Mouse (Mus musculus) heart, embryonic 11.5 days (tissue): ENCODE results near the gene Ddc. TPM values are rescaled to one million over a fixed set of nuclear protein-coding genes. Genes with fewer than 3 reads are reported as not detected.
A peak's percentile ranks its signal among the peaks of the same experiment; 100 is the strongest.

Experiments
- ATAC-seq: fragments of 200-750 bp; cut with Nextera tagmentation; replicated peaks from 2 replicates; pipeline ENCODE4 v1.8.0; 2017; ENCODE audit warnings: moderate library complexity; ENCODE audit not compliant: insufficient number of reproducible peaks, low FRiP score, low TSS enrichment
- H3K27ac ChIP-seq: fragments of 300-500 bp; sonication (generic); 2 replicates; pipeline ENCODE4 v1.5.1; 2014; ENCODE audit warnings: mild to moderate bottlenecking, low read depth, low read length
- H3K27me3 ChIP-seq: fragments of 300-500 bp; sonication (generic); 2 replicates; pipeline ENCODE4 v1.6.1; 2014; ENCODE audit warnings: mild to moderate bottlenecking, low read length, mixed read lengths; ENCODE audit not compliant: control insufficient read depth, insufficient read depth
- H3K36me3 ChIP-seq: fragments of 300-500 bp; sonication (generic); 2 replicates; pipeline ENCODE4 v1.6.1; 2014; ENCODE audit warnings: mild to moderate bottlenecking, low read length, moderate library complexity, mixed read lengths; ENCODE audit not compliant: control insufficient read depth, insufficient read depth
- H3K4me1 ChIP-seq: fragments of 300-500 bp; sonication (generic); 2 replicates; pipeline ENCODE4 v1.6.1; 2014; ENCODE audit warnings: low read length; ENCODE audit not compliant: control insufficient read depth, insufficient read depth
- H3K4me2 ChIP-seq: fragments of 300-500 bp; sonication (generic); 2 replicates; pipeline ENCODE4 v1.6.1; 2014; ENCODE audit warnings: mild to moderate bottlenecking, moderate library complexity
- H3K4me3 ChIP-seq: fragments of 300-500 bp; sonication (generic); 2 replicates; pipeline ENCODE4 v1.5.1; 2014; ENCODE audit warnings: low read depth, low read length
- H3K9ac ChIP-seq: fragments of 300-500 bp; sonication (generic); 2 replicates; pipeline ENCODE4 v1.6.1; 2014; ENCODE audit warnings: mild to moderate bottlenecking, low read depth, low read length, moderate library complexity
- H3K9me3 ChIP-seq: fragments of 300-500 bp; sonication (generic); replicated peaks from 2 replicates; pipeline ENCODE4 v1.6.1; 2016; ENCODE audit warnings: low read length; ENCODE audit not compliant: control insufficient read depth
- WGBS: fragments of 180-500 bp; shearing (Covaris S2); extraction: QIAGEN DNeasy Blood & Tissue Kit; methylation state at CpG from one replicate; pipeline ENCODE4 v1.1.7; 2014; ENCODE audit not compliant: insufficient replicate concordance; 5-methylcytosine and 5-hydroxymethylcytosine counted together
- polyA plus RNA-seq: library from polyadenylated mRNA; unstranded; fragments of >200 nt; fragmentation: Nextera tagmentation; extraction: Ambion mirVana; gene quantifications from 2 replicates; pipeline ENCODE4 v1.2.1, GENCODE M21; 2014

The Ddc gene
- polyA plus RNA-seq, 1 experiment from 2014 or later, result 39.7 TPM

GRCm38 (mm10) chr11:11831526-11831925 is 66.4 kb downstream of the Ddc start:
- H3K9ac ChIP-seq, result peak overlapping the region; percentile 63; the same call in 1 of the 2 replicates
- no peaks in the 10 kb centered on the region for H3K36me3 ChIP-seq
- no peak overlapping the region for H3K4me3 ChIP-seq
- H3K4me1 ChIP-seq, result peaks cover 60% of the 10 kb centered on the region
- no peaks in the 10 kb centered on the region for H3K9me3 ChIP-seq
- no peak for ATAC-seq
- WGBS, result 14% methylated on average over 6 of the region's 6 CpGs
- peak overlapping the region; percentile 6; the same call in 1 of the 2 replicates for H3K4me2 ChIP-seq
- no peaks in the 10 kb centered on the region for H3K27me3 ChIP-seq
- peak overlapping the region; percentile 97 for H3K27ac ChIP-seq

DNA sequence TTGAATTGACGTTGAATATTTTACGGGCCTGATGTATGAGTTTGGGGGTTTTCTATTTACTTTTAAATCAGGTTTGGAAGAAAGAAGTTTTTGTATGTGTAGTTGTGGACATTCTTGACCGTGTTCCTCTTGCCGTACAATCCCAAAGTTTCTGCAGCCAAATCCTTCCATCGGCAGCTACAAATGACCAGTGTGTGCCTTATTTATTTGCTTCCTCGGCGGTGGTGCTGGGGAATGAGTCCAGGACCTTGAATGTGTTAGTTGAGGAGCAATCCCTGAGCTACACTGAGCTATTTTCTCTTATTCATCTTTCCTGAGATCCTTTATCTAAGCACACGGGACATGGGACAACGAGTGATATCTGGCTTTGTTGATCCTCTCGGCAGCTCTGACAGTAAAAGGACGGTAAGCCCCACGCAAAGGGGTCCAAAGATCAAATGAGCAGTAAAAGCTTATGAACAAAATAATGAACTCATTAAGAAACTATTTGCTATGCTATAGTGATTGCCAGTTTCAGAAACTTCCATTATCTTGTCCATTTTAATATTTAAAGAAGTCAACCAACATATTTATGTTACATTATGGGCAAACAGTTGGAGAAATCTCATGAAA is 67.0 kb downstream of the Ddc start:
- peaks cover 55% of the 10 kb centered on the region for H3K4me1 ChIP-seq
- no peak overlapping the region for H3K4me3 ChIP-seq
- H3K9ac ChIP-seq, result peak overlapping the region; percentile 58; the same call in 1 of the 2 replicates
- peak overlapping the region; percentile 5; the same call in 1 of the 2 replicates for H3K4me2 ChIP-seq
- H3K36me3 ChIP-seq, result no peaks in the 10 kb centered on the region
- WGBS, result 30% methylated on average over 12 of the region's 12 CpGs
- H3K27ac ChIP-seq, result peak overlapping the region; percentile 88
- no peaks in the 10 kb centered on the region for H3K9me3 ChIP-seq
- no peaks in the 10 kb centered on the region for H3K27me3 ChIP-seq
- ATAC-seq, result no peak

DNA sequence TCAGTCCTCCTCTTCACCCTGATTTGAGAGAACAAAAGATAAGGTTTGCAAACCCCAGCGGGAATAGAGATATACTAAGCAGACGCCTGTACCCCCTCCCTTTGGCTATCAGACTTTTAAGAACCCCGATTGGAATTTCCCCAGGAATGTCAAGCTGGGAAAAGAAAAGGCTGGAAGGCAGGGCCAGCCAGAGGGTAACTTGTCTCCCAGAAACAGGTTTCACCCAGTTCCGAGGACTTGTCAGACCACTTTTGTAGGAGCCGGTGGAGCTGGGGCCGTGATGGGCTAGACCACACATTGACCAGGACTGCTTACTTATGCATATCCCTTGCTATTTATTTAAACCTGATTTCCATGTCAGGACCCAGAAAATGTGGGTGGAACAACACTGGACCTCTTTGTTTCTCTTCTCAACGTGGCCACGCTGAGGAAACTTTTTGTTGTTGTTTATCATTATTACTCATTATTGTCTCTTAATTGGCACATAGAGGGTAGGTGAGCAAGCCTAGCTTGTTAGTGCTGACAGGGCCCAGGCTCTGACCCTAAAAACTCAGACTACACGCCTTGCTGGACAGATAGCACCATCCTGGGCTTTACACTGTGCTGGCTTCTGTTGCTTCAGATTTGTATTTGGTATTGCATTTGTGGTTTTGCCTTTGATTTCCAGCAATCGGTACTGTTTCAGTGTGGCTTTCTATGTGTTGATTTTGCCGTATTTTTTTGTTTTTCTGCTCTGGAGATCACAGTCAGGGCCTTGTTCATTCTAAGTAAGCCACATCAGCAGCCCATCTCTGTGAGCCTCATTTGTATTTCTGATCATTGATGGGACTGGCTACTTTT is 68.6 kb downstream of the Ddc start:
- ATAC-seq, result no peak
- Histone ChIP-seq H3K36me3 (no peaks in the 10 kb centered on the region), H3K9ac (peak overlapping the region; percentile 59; the same call in 1 of the 2 replicates), H3K4me2 (no peak overlapping the region), H3K4me1 (peaks cover 63% of the 10 kb centered on the region), H3K27ac (peak overlapping the region; percentile 88), H3K27me3 (no peaks in the 10 kb centered on the region), H3K4me3 (no peak overlapping the region), H3K9me3 (no peaks in the 10 kb centered on the region)
- WGBS, result 14% methylated on average over 11 of the region's 11 CpGs

- ATAC-seq, result peak; percentile 35; the same call in 1 of the 2 replicates
Measured at GRCm38 (mm10) chr11:11828761-11829160, 69.2 kb downstream of the Ddc start.

GRCm38 (mm10) chr11:11828251-11828650 is 69.7 kb downstream of the Ddc start:
- H3K9me3 ChIP-seq, result no peaks in the 10 kb centered on the region
- ATAC-seq, result no peak
- peak overlapping the region; percentile 88 for H3K27ac ChIP-seq
- no peaks in the 10 kb centered on the region for H3K27me3 ChIP-seq
- no peak overlapping the region for H3K4me3 ChIP-seq
- WGBS, result 39% methylated on average over 5 of the region's 5 CpGs
- no peaks in the 10 kb centered on the region for H3K36me3 ChIP-seq
- H3K4me1 ChIP-seq, result peaks cover 72% of the 10 kb centered on the region
- 0 out of 2 replicates have a peak overlapping the region, but pooled peaks have one; percentile 11 for H3K4me2 ChIP-seq
- H3K9ac ChIP-seq, result peak overlapping the region; percentile 44; the same call in 1 of the 2 replicates

More at GRCm38 (mm10) chr11:11828761-11829160, 69.2 kb downstream of the Ddc start:
- Histone ChIP-seq H3K36me3 (no peaks in the 10 kb centered on the region), H3K9me3 (no peaks in the 10 kb centered on the region), H3K4me3 (no peak overlapping the region), H3K27me3 (no peaks in the 10 kb centered on the region), H3K4me2 (0 out of 2 replicates have a peak overlapping the region, but pooled peaks have one; percentile 9), H3K27ac (peak overlapping the region; percentile 88), H3K4me1 (peaks cover 69% of the 10 kb centered on the region), H3K9ac (peak overlapping the region; percentile 29; the same call in 1 of the 2 replicates)
- 10% methylated on average over 6 of the region's 6 CpGs for WGBS

GRCm38 (mm10) chr11:11826475-11826874 is 71.5 kb downstream of the Ddc start:
- H3K27ac ChIP-seq, result no peak overlapping the region; the same call in 1 of the 2 replicates
- H3K9me3 ChIP-seq, result no peaks in the 10 kb centered on the region
- no peak overlapping the region for H3K9ac ChIP-seq
- no peaks in the 10 kb centered on the region for H3K36me3 ChIP-seq
- no peak overlapping the region for H3K4me3 ChIP-seq
- H3K27me3 ChIP-seq, result no peaks in the 10 kb centered on the region
- peaks cover 70% of the 10 kb centered on the region for H3K4me1 ChIP-seq
- ATAC-seq, result no peak
- no peak overlapping the region for H3K4me2 ChIP-seq

DNA sequence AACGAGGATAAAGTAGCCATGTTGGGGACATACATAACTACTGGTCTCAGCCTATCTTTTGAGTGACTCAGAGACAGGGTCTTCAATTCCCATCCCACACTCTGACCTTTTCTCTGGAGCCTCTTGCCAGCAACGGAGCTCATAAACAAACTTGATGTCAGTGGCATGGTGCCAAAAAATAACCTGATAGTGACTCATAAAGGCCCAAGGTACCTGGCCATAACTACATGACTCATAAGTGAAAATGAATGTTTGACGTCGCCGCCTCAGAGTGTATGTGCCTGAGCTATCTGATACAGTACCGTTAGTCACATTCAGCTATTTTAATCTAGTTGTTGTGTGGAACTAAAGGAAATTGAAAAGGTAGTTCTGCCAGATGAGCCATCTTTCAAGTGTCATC is 72.3 kb downstream of the Ddc start:
- peaks cover 72% of the 10 kb centered on the region for H3K4me1 ChIP-seq
- H3K27me3 ChIP-seq, result no peaks in the 10 kb centered on the region
- no peak overlapping the region for H3K4me2 ChIP-seq
- no peaks in the 10 kb centered on the region for H3K9me3 ChIP-seq
- H3K9ac ChIP-seq, result no peak overlapping the region
- H3K27ac ChIP-seq, result peak overlapping the region; percentile 99
- no peaks in the 10 kb centered on the region for H3K36me3 ChIP-seq
- no peak for ATAC-seq
- H3K4me3 ChIP-seq, result no peak overlapping the region
- WGBS, result 73% methylated on average over 6 of the region's 6 CpGs

- Histone ChIP-seq H3K9ac (peak overlapping the region; percentile 53; the same call in 1 of the 2 replicates), H3K4me3 (no peak overlapping the region), H3K27ac (peak overlapping the region; percentile 99), H3K4me1 (peaks cover 73% of the 10 kb centered on the region), H3K27me3 (no peaks in the 10 kb centered on the region), H3K9me3 (no peaks in the 10 kb centered on the region), H3K36me3 (no peaks in the 10 kb centered on the region), H3K4me2 (no peak overlapping the region)
- ATAC-seq, result no peak
- 47% methylated on average over 3 of the region's 3 CpGs for WGBS
Measured at GRCm38 (mm10) chr11:11824970-11825635, 72.8 kb downstream of the Ddc start.
